Mouse (Mus musculus): Measurements from ENCODE around the gene Mphosph10.

DNA sequence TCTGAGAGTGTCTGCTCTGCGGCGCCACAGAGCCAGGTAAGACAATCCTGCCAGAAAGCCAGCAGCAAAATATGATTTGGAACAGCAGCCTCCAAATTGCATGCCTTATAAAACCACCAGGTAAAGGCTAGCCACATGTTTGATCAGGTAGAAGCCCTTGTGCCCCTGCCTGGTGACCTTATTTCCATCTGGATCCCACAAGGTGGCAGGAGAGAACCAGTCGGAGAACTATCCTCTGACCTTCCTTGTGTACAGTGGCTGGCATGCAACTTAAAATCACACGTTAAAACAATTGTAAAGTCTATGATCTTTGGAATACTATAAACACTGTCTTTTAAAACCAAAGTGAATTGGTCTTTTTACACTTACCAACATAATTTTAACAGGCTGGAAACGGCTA lies 32.8 kb upstream of the Mphosph10 start:
- TF ChIP-seq CTCF (IDR thresholded peaks at IDR 0.05; ENCODE audit: control insufficient read depth, insufficient read depth, low read length) (no peak), POLR2A (IDR thresholded peaks at IDR 0.05; ENCODE audit: borderline replicate concordance, control insufficient read depth, low read depth, low read length) (no peak)

Measured in bone marrow, adult 2 months (tissue).